16 mouse cellular contexts compared by ENCODE assay signal in the genomic region with DNA sequence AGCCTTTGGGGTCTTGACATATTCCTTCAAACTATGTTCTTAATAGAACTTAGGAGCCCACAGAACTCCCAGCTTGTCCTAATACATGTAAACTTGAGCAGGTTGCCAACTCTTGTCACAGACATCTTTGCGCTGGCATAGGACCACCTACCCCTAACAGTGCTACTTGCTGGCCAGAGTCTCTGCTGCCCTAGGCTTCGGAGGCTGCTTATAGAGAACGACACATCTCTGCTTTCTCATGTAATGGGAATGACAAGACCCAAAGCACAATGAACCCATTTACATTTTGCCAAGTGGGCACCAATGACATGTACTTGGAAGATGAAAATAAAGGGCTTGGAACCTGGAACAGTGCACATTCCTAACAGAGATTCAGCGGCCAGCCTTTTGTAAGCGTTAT.
DNase-seq lines count a peak whose midpoint lies in the region; ATAC-seq lines count a peak whose summit lies in the region.
"Had no signal": no experiment of that assay in that cellular context is flagged by ENCODE, and none has a peak within 500 bp of the region (broad histone marks: within the 10 kb centered on the region; RNA-seq: fewer than 3 reads in every experiment).

No protein-coding gene starts in this region.

- H3K27me3 ChIP-seq in hindbrain, embryonic 10.5 days (ENCODE audit: insufficient read depth, poor library complexity, severe bottlenecking) = no peaks in the 10 kb centered on the region
- H3K27me3 ChIP-seq in hindbrain, embryonic 12.5 days = no peaks in the 10 kb centered on the region
- H3K27me3 ChIP-seq in forebrain, embryonic 14.5 days (replicated peaks; ENCODE audit: control insufficient read depth, insufficient read depth, low read length) = no peaks in the 10 kb centered on the region
- H3K27me3 ChIP-seq: liver, embryonic 15.5 days; stomach, embryonic 15.5 days had no signal

- WGBS in hindbrain, embryonic 10.5 days = 94% methylated on average over 5 of the region's 5 CpGs
- 93% methylated on average over 5 of the region's 5 CpGs for WGBS in hindbrain, embryonic 12.5 days
- 62% methylated on average over 5 of the region's 5 CpGs for WGBS in forebrain, embryonic 14.5 days

- peaks cover 21% of the 10 kb centered on the region for H3K4me1 ChIP-seq in hindbrain, embryonic 10.5 days (replicated peaks)
- peaks cover 18% of the 10 kb centered on the region for H3K4me1 ChIP-seq in hindbrain, embryonic 12.5 days
- H3K4me1 ChIP-seq in forebrain, embryonic 14.5 days (ENCODE audit: control insufficient read depth, insufficient read depth, low read length) = peaks cover 22% of the 10 kb centered on the region

- no peak overlapping the region for H3K4me2 ChIP-seq in hindbrain, embryonic 12.5 days (replicated peaks)
- no peak overlapping the region for H3K4me2 ChIP-seq in forebrain, embryonic 14.5 days (ENCODE audit: low read length)
- H3K4me2 ChIP-seq: liver, embryonic 15.5 days; stomach, embryonic 15.5 days had no signal

- peak; percentile 20 to 44 for DNase-seq in cerebellum, postnatal 14 days
- no peak for DNase-seq in cerebellum, adult 18-20 months
- DNase-seq in hindbrain, embryonic 10.5 days (ENCODE audit: low spot score) = no peak
- DNase-seq in Muller cell, postnatal 12 days (ENCODE audit: inconsistent ontology term) = peak; percentile 75
- no peak for DNase-seq in forebrain, embryonic 14.5 days (ENCODE audit: low spot score)
- no peak for DNase-seq in layer of hippocampus, postnatal 10 days (ENCODE audit: low spot score in 2 of 2)
- no peak for DNase-seq in lung, postnatal 10 days
- DNase-seq: cerebellum, postnatal 25 days; kidney, adult 8-10 months; kidney, postnatal 25 days; lung, postnatal 36 days; thymus, adult 2 months had no signal

- H3K36me3 ChIP-seq in hindbrain, embryonic 10.5 days = no peaks in the 10 kb centered on the region
- H3K36me3 ChIP-seq in hindbrain, embryonic 12.5 days = no peaks in the 10 kb centered on the region
- no peaks in the 10 kb centered on the region for H3K36me3 ChIP-seq in forebrain, embryonic 14.5 days (ENCODE audit: control insufficient read depth, insufficient read depth, low read length)
- H3K36me3 ChIP-seq: liver, embryonic 15.5 days; stomach, embryonic 15.5 days had no signal

- H3K9me3 ChIP-seq in hindbrain, embryonic 10.5 days = no peaks in the 10 kb centered on the region
- H3K9me3 ChIP-seq in hindbrain, embryonic 12.5 days (replicated peaks) = no peaks in the 10 kb centered on the region
- no peaks in the 10 kb centered on the region for H3K9me3 ChIP-seq in forebrain, embryonic 14.5 days (replicated peaks; ENCODE audit: control insufficient read depth, low read length)
- H3K9me3 ChIP-seq: liver, embryonic 15.5 days; stomach, embryonic 15.5 days had no signal

- H3K4me3 ChIP-seq in hindbrain, embryonic 10.5 days = no peak overlapping the region
- H3K4me3 ChIP-seq in hindbrain, embryonic 12.5 days = no peak overlapping the region
- H3K4me3 ChIP-seq in forebrain, embryonic 14.5 days (ENCODE audit: low read depth, low read length) = no peak overlapping the region
- H3K4me3 ChIP-seq: erythroblast, embryonic 14.5 days; liver, embryonic 15.5 days; stomach, embryonic 15.5 days had no signal

- H3K9ac ChIP-seq in hindbrain, embryonic 12.5 days = no peak overlapping the region
- no peak overlapping the region for H3K9ac ChIP-seq in forebrain, embryonic 14.5 days (ENCODE audit: low read length)
- H3K9ac ChIP-seq: liver, embryonic 15.5 days; stomach, embryonic 15.5 days had no signal

- no peak for ATAC-seq in hindbrain, embryonic 12.5 days (ENCODE audit: low FRiP score)
- ATAC-seq in forebrain, embryonic 14.5 days = peak; percentile 37; the same call in 1 of the 2 replicates

- peak overlapping the region; percentile 64 for H3K27ac ChIP-seq in hindbrain, embryonic 10.5 days
- H3K27ac ChIP-seq in hindbrain, embryonic 12.5 days = no peak overlapping the region
- no peak overlapping the region for H3K27ac ChIP-seq in forebrain, embryonic 14.5 days (ENCODE audit: low read depth, low read length)
- H3K27ac ChIP-seq: liver, embryonic 15.5 days; stomach, embryonic 15.5 days had no signal

Comparison
In these comparisons a context has a peak if more than half of its experiments do, and no peak if none do; other contexts are left out.
1. DNase-seq: peak in cerebellum, postnatal 14 days (2 of 2) and Muller cell, postnatal 12 days (single experiment); none in cerebellum, adult 18-20 months (0 of 2), hindbrain, embryonic 10.5 days (single experiment), forebrain, embryonic 14.5 days (single experiment), layer of hippocampus, postnatal 10 days (0 of 2) and lung, postnatal 10 days (single experiment).